Mouse (Mus musculus) myocyte (in vitro differentiated cells): ENCODE results near the gene Iars2.

Source experiments
- E2F4 ChIP-seq: IDR thresholded peaks from one replicate; pipeline ENCODE4 v1.6.1; 2011; ENCODE audit warnings: mild to moderate bottlenecking, control low read depth, moderate library complexity; ENCODE audit not compliant: insufficient read depth
- MAX ChIP-seq: IDR thresholded peaks from one replicate; pipeline ENCODE4 v1.6.1; 2011; ENCODE audit warnings: low read depth, mild to moderate bottlenecking, control low read depth
- TCF3 ChIP-seq: IDR thresholded peaks from one replicate; pipeline ENCODE4 v1.6.1; 2011; ENCODE audit warnings: low read depth, control low read depth; ENCODE audit not compliant: insufficient read length

- TF ChIP-seq TCF3 (no peak), E2F4 (no peak), MAX (no peak)
Measured at GRCm38 (mm10) chr1:185274819-185275545, 54.2 kb downstream of the Iars2 start.
